Mouse (Mus musculus): ENCODE measurements around the gene Hip1. TPM values are rescaled to one million over a fixed set of nuclear protein-coding genes. Genes with fewer than 3 reads are reported as not detected.

Hip1 gene
- 4.8 and 7.5 TPM in 2 replicates for polyA plus RNA-seq (2012; rRNA removed)

GRCm38 (mm10) chr5:135544865-135545797 lies at the start of gene Hip1:
TSS of gene Hip1 (minus strand) at chr5:135545120.

GRCm38 (mm10) chr5:135573006-135573405 lies 28.1 kb upstream of the Hip1 start, which contains the start of gene Ccl24:
TSS of gene Ccl24 (minus strand) at chr5:135573049.

GRCm38 (mm10) chr5:135563469-135563868 lies 18.5 kb upstream of the Hip1 start, which contains the start of gene Ccl26:
TSS of gene Ccl26 (minus strand) at chr5:135563569.

GRCm38 (mm10) chr5:135394004-135394823 lies 150.7 kb downstream of the Hip1 start, which contains the start of gene Pom121:
TSS of gene Pom121 (minus strand) at chr5:135394546.

GRCm38 (mm10) chr5:135369787-135370654 lies 174.9 kb downstream of the Hip1 start, which contains the start of gene Nsun5:
TSS of gene Nsun5 (plus strand) at chr5:135369953.

Other genes starting within 250 kb of the Hip1 start
- 1.1 and 2.5 TPM in 2 replicates for gene Fkbp6, start 195.1 kb downstream of the Hip1 start, polyA plus RNA-seq (2012; rRNA removed)
- gene Trim50, start 191.8 kb downstream of the Hip1 start, polyA plus RNA-seq (2012; rRNA removed), result 26.4 and 43.4 TPM in 2 replicates
- gene Nsun5, start 175.2 kb downstream of the Hip1 start, polyA plus RNA-seq (2012; rRNA removed), result 14.5 and 15.3 TPM in 2 replicates
- gene Pom121, start 150.6 kb downstream of the Hip1 start, polyA plus RNA-seq (2012; rRNA removed), result 14.5 and 14.7 TPM in 2 replicates
- not detected in 2 replicates for gene Ccl26, start 18.4 kb upstream of the Hip1 start, polyA plus RNA-seq (2012; rRNA removed)
- 1.3 and 1.6 TPM in 2 replicates for gene Ccl24, start 27.9 kb upstream of the Hip1 start, polyA plus RNA-seq (2012; rRNA removed)
- gene Rhbdd2, start 87.5 kb upstream of the Hip1 start, polyA plus RNA-seq (2012; rRNA removed), result 11.5 and 13.5 TPM in 2 replicates
- gene Por, start 124.9 kb upstream of the Hip1 start, polyA plus RNA-seq (2012; rRNA removed), result 85.8 and 117 TPM in 2 replicates
- gene Tmem120a, start 199.3 kb upstream of the Hip1 start, polyA plus RNA-seq (2012; rRNA removed), result 22.2 and 27.3 TPM in 2 replicates
- 0.04 TPM in 1 of 2 replicates, not detected in the other for gene Styxl1, start 233.3 kb upstream of the Hip1 start, polyA plus RNA-seq (2012; rRNA removed)
- 416 and 600 TPM in 2 replicates for gene Mdh2, start 233.4 kb upstream of the Hip1 start, polyA plus RNA-seq (2012; rRNA removed)

Measured in stomach, adult 2 months (tissue).